Mouse (Mus musculus) lung, postnatal 14 days (tissue): ENCODE results near the gene Rhbdl1.
A peak's percentile ranks its signal among the peaks of the same experiment; 100 is the strongest.

ENCODE experiments used
- DNase-seq: peaks from one replicate; pipeline ENCODE4 v3.0.0; 2021

Rhbdl1 gene

DNA sequence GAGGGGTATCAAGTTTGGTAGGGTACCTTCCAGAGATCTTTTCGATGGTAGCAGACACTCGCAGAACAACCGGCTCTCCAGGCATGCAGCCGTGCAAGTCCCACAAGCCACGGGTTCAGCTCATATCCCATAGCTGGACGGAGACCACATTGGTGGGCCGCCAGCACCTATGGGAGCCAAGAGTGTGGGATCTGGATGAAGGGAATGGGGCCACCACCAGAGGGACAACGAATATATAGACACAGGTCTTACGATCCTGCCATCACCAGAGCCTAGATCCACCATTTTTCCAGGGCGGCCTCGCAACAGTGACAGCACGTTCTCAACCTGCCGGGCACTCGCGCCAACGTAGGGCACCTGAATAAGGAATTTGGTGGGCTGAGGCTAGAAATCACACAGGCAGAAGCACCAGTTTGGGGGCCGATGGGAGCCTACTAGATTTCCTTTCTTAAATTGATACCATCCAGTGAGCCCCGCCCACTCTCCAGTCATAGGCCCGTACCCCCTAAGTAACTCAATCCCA is 45.7 kb downstream of the Rhbdl1 start:
- DNase-seq = no peak

- no peak for DNase-seq
Observed at GRCm38 (mm10) chr17:25786781-25787504, 50.2 kb downstream of the Rhbdl1 start.

- DNase-seq = no peak
Observed at GRCm38 (mm10) chr17:25786280-25786679, 50.8 kb downstream of the Rhbdl1 start, which contains the start of gene Ccdc78. Gene Ccdc78, plus strand, starts transcription at chr17:25786580.

DNA sequence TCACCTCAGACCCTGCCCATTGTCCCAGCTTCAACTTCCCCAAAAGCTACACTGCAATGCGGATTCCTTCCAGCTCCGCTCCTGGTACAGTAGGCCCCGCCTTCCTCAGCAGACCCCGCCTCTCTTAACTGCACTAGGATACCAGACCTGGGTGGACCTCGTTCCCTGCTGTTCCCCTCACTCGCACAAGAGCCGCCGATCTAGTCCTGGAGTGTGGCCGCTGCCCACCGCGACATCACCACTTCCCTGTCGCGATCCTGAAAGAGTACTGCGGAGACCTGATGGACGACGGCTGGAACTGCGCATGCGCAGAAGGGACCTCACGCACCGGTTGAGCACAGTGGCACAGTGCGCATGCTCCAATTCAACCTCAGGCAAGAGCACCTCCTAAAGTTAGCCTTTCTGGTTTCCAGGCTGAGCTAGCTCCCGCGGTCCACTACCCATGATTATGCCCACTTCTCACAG is 51.8 kb downstream of the Rhbdl1 start, which contains the start of gene Haghl:
Gene Haghl, minus strand, starts transcription at position 393 of the 465 bp plus-strand sequence.
- peak; percentile 97 for DNase-seq
